Mouse (Mus musculus) heart, postnatal 25 days (tissue): ENCODE measurements at regions not wholly inside any gene's neighbourhood (a gene's known extent, or its start where the extent isn't known, plus 50 kb on each side); places are given as distances from the start of the nearest gene placed in this dataset.

Experiments used
- DNase-seq: peaks from one replicate; pipeline ENCODE4 v3.0.0; 2022; ENCODE audit warnings: low spot score
- intact Hi-C: fragments of 180-260 bp; cut with DNase I; formaldehyde crosslinking; loops from one replicate; pipeline ENCODE4 v1.15.1; 2025

DNA sequence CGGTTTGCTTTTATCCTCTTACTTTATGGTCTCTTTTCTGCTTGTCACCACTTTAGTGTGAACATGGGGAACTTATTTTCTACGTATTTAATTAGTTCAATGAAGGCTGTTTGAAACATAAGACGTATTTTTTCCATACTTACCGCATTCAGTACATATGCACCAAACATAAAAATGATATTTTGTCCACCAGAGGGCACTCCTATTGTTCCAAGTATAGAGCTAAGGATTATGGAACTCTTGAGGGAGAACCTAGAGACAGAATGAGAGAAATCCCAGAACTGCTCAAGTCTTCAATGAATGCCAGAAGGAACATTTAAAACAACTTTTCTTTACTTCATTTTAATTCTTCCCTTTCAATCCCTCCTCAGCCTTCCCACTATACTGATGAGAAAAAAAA, 403.4 kb upstream of the Kif18a start:
- no peak for DNase-seq
- intact Hi-C loops = loop anchor here (5.0 kb wide), 1 partner anchor 815 kb away; no protein-coding TSS in a partner anchor

DNA sequence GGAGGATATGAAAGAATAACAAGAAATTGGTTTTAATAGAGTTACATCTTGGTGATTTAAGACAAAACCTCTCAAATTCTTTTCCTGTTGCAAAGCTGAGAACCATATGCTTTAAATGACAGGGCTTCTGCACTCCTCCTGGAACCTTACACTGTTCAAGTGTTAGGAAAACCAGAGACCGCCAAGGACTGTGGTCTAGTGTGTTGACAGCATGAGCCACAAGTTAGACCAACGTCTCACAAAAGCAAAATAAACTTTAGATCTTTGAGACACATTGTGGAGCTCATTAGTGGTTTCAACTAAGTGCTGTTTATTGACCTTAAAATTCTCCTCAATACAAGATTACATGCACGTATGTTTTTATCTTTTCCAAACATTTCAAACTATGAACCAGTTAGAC, 402.9 kb upstream of the Kif18a start:
- no peak for DNase-seq
- intact Hi-C loops = loop anchor here (5.0 kb wide), 1 partner anchor 815 kb away; no protein-coding TSS in a partner anchor

GRCm38 (mm10) chr2:108904121-108904733, 376.3 kb upstream of the Kif18a start:
- DNase-seq = no peak
- intact Hi-C loops = no loop called here

- intact Hi-C loops = no loop called here
- no peak for DNase-seq
These were observed 367.0 kb upstream of the Kif18a start for GRCm38 (mm10) chr2:108913555-108913954.

DNA sequence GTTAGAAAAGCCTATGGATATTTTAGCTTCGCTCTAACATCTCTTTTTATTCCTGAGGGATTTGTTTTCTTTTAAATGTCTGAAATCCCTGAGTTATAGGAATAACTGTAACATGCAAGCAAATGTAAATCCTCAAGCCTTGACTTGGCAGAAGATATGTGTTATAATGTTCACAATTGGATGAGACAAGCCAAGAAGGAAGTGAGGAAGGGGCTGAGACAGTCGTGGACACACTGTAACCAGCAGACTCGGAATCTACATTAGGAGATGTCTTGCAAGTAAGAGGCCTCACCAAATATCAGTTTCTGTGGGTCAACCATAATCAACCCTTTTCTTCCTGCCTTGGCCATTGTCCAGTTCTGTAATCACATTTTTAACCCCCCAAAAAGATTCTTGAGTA, 366.6 kb upstream of the Kif18a start:
- intact Hi-C loops = no loop called here
- no peak for DNase-seq

- intact Hi-C loops = no loop called here
- DNase-seq = no peak
These were observed 361.0 kb upstream of the Kif18a start for GRCm38 (mm10) chr2:108919500-108920045.

DNA sequence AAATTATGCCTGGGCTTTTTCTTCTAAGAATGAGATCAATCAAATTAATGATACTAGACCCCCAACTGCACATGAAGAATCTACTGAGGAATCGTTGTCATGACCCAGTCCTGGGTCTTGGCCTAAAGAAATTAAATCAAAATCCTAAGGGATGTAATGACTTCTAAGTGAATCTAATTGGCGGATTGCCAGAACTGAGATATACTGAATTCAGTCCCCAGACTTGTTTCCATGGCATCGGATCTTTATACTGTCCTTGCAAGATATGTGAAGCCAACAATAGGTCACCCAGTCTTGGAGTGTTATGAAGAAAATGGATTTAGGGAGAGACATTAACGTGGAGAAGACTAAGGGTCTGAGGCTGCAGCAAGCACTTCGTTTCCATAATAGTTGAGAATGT, 360.4 kb upstream of the Kif18a start:
- DNase-seq = no peak
- intact Hi-C loops = no loop called here

- no peak for DNase-seq
- intact Hi-C loops = no loop called here
These were observed 344.4 kb upstream of the Kif18a start for GRCm38 (mm10) chr2:108935981-108936762.

DNA sequence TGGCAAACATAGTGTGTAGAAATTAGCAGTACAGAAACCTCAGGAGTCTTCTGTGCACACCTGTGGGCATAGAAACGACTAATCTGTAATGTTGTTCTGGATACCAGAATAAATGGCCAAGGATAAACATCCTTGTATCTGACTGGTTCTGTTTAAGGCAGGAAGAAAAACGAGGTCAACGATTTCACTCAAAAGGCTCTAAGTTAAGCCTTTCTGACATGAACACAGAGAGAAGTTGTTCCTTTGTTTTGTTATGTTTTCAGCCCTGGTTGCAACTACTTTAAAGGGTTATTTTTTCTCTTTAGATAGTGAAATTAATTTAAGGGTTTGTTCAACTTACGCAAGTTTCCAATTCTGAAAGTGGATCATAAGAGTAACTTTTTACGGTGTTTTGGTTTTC, 299.6 kb upstream of the Kif18a start:
- intact Hi-C loops = no loop called here
- no peak for DNase-seq

- no peak for DNase-seq
- intact Hi-C loops = no loop called here
These were observed 264.3 kb upstream of the Kif18a start for GRCm38 (mm10) chr2:109016223-109016622.

DNA sequence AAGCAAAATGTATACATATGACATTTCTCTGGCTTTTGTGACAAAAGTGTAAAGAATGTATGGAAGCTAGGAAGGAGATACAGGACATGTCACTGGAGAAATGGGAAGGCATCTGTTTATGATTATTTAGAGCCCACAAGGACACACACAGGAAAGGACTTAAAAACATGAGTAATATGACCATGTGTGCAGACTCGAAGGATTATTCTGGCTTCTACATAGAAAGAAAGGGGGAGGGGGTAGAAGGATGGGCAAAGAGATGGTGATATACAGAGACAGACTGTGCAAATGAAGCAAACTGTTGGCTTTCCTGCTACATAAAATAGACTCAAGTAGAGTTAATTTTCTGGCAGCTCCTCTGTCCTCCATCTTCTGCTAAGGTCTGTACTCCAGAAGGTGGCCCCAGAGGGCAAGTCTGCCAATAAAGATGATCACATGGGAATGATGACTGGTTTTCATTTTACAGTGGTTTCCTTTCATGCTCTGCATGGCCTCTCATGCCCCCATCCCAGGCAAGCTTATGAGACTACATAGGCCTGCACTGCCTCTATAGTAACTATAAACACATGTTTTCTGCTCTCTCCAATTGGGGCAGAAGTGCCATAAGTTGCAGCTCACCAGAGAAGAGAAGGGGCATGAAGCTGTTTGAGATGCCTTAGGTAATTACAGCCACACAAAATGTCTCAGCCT, 263.4 kb upstream of the Kif18a start:
- intact Hi-C loops = no loop called here
- no peak for DNase-seq

GRCm38 (mm10) chr2:109038131-109038695, 242.3 kb upstream of the Kif18a start:
- no peak for DNase-seq

More at GRCm38 (mm10) chr2:109038131-109038695, 242.3 kb upstream of the Kif18a start:
- intact Hi-C loops = no loop called here
